Mouse (Mus musculus): ENCODE results near the gene Sf1.

DNA sequence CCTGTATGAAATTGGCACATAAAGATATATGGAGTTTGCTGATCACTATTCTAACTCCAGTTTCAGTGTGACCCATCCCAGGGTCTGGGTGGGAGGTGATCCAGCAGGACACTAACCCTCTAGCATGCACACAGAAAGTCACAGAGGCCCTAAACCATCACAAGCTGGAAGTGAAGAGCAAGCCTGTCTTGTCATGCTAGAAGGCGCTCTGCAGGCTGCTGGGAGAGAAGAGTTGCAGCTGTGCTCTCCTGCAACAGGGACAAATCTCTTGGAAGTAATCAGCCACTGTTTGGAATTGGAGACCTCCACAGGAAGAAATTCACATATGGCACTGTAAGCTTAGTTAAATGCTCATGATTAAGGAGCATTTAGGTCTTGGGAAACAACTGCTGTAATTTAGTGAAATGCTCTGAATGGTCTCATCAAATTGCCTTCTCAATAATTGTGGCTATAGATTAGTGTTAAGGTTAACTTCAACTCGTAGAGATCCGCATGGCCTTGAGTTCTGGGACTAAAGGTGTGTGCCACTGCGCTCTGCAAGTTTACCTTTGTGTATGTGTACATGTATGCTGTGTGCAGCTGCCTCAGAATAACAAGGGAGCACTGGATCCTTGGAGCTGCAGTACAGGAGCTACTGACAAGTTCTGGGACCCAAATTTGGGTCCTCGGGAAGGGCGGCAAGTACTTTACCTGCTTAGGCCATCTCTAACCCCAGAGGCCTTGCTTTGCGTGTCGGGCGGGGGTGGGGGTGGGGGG lies 17.1 kb downstream of the Sf1 start:
- TF ChIP-seq CTCF (IDR thresholded peaks at IDR 0.05; ENCODE audit: low read depth, low read length) (no peak), EP300 (IDR thresholded peaks at IDR 0.05; ENCODE audit: insufficient read depth, low read depth, low read length) (no peak), POLR2A (IDR thresholded peaks at IDR 0.05; ENCODE audit: insufficient read depth, low read length) (no peak)
